Mouse (Mus musculus): ENCODE measurements around the gene Celf2.
"Not testable (repeated sequence)": the region's sequence is repeated elsewhere in the genome, so short reads cannot be mapped to it uniquely, and the experiment has no call there.

Celf2 gene
- long read RNA-seq, experiment 1, full-length matches to known transcripts: 1 of 15 reads
- long read RNA-seq, experiment 1, partial matches to known transcripts: 5 of 15 reads
- long read RNA-seq, experiment 1, other reads (novel, unspliced or antisense): 9 of 15 reads
- long read RNA-seq, experiment 2, full-length matches to known transcripts: 2 of 11 reads
- long read RNA-seq, experiment 2, partial matches to known transcripts: 2 of 11 reads
- long read RNA-seq, experiment 2, other reads (novel, unspliced or antisense): 7 of 11 reads

- intact Hi-C loops (cut with DNase I): not testable (repeated sequence)
Measured at GRCm38 (mm10) chr2:7509463-7509862, at the start of gene Celf2. Celf2 (minus strand) TSS chr2:7509563.

GRCm38 (mm10) chr2:7555144-7555892 is 46.0 kb upstream of the Celf2 start:
- intact Hi-C loops (cut with DNase I): no loop called here

- intact Hi-C loops (cut with DNase I): no loop called here
Measured at GRCm38 (mm10) chr2:7554601-7555000, 45.2 kb upstream of the Celf2 start.

GRCm38 (mm10) chr2:7552887-7553286 is 43.5 kb upstream of the Celf2 start:
- intact Hi-C loops (cut with DNase I): no loop called here

DNA sequence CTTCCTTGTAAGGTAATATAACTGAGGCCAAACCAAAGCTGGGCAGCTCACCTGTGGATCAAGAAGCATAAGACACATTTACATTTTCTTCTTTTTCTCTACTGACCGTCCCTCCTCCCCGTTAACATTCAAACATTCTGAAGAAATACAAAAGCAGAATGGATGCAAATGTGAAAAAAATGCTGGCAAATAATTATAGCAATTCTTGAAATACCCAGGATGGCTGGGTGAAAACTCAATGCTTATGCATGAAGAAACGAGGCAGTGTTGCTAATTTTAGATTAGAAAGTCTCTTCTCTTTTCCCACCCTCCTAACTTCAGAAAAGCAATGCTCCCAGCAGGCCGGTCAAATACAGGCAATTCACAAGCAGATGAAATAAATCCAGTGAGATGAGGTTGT is 39.5 kb upstream of the Celf2 start:
- intact Hi-C loops (cut with DNase I): no loop called here

GRCm38 (mm10) chr2:7534615-7535204 is 25.3 kb upstream of the Celf2 start:
- intact Hi-C loops (cut with DNase I): no loop called here

DNA sequence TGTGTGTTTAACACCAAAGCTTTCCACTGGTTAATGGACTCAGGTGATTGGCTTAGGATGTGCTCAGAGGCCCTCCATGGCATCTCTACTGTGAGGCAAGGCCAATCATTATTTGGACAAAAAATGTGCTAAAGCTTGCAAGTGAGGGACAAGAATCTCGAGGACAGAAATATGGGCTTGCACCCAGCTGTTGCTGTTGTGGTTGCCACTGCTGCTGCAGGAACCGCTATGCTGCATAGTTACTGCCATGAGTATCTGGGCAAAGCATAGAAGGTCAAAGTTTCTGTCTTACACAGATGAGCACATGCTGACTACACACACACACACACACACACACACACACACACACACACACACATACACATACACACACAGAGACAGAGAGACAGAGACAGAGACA is 24.8 kb upstream of the Celf2 start:
- intact Hi-C loops (cut with DNase I): no loop called here

- intact Hi-C loops (cut with DNase I): no loop called here
Measured at GRCm38 (mm10) chr2:7531185-7531960, 22.0 kb upstream of the Celf2 start.

DNA sequence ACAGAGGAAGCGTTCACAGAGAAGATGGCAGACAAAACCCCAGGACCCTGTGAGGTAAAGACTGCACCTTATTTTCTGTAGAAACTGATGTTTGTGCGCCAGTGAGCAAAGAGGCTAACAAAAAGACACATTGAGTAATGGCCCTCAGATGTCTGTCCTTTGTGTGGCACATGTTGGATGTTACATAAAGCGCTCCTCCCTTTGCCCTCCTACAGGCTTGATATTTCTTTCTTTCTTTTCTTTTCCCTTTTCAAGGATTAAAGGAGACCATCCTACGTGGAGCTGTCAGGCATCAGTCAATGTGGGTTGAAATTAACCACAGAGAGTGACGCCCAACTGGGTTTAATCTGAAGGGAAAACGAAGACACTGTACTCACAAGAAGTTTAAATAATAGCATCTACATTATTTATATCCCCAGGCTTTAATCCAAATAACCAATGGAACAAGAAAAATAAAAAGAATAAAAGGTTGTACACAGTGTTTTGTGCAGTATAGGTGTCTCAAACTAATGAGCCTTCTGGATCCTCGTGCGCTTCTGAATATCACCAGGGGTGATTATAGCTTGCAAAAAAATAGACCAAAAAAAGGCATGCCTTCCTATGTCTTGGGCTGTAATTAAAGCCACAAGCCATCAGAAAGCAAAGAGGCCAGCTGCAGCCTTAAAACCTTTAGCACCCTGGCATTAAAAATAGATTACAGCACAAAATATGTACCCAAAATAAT is 21.3 kb upstream of the Celf2 start:
- intact Hi-C loops (cut with DNase I): no loop called here

- intact Hi-C loops (cut with DNase I): no loop called here
Measured at GRCm38 (mm10) chr2:7529637-7530036, 20.3 kb upstream of the Celf2 start.

- intact Hi-C loops (cut with DNase I): no loop called here
Measured at GRCm38 (mm10) chr2:7526696-7527095, 17.3 kb upstream of the Celf2 start.

GRCm38 (mm10) chr2:7519473-7519872 is 10.1 kb upstream of the Celf2 start:
- intact Hi-C loops (cut with DNase I): no loop called here

- intact Hi-C loops (cut with DNase I): no loop called here
Measured at GRCm38 (mm10) chr2:7493420-7493819, 15.9 kb downstream of the Celf2 start.

- intact Hi-C loops (cut with DNase I): no loop called here
Measured at GRCm38 (mm10) chr2:7484974-7485373, 24.4 kb downstream of the Celf2 start.

DNA sequence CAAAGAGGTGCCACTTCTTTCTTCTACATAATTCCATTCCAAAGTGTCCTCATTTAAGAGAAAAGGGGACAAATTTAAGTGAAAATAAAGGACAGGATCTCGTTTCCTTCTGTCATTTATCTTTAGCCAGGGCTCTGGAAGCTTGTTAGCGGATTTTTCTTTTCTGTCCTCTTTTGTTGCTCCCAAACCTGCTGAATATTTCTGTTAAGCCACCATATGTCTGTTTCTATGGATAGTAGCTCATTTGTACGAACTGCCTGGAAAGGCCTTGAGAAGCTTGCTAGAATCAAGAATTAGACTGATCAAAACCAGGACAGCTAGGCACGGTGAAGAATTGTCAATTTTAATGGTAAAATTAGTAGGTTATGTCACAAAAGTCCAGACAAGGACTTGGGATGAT is 27.3 kb downstream of the Celf2 start:
- intact Hi-C loops (cut with DNase I): no loop called here

DNA sequence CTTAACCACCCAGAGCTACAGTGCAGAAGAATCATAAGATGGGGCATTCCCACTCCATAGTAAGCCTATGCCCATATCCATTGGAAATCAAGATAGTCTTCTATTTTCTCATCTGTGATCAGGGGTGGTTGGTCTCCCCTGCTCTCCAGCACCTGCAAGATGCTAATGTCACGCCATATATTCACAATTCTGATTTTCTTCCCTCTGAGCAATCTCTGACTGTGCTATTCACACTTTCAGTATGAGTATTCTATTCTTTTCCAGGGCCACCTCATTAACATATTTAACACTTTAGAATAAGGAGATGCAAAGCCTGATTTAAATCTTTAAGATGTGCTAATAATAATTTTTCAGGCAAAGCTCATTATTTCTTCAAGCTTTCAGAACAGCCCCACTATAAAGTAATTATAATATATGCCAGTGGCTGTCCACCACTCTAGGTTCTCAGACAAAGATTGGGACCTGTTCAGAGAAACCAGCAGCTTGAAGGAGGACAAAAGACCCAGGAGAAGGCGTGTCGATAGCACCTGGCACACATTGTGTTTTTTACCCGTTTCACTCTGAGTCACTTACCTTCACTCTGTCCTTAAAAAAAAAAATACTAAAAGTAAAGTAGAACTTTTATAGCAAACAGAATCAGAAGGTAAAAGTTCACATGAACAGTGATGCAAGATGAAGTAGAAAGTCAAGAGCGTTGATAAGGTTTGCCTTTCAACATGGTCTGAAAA is 48.9 kb downstream of the Celf2 start:
- intact Hi-C loops (cut with DNase I): no loop called here

- intact Hi-C loops (cut with DNase I): no loop called here
Measured at GRCm38 (mm10) chr2:7438721-7439282, 70.6 kb downstream of the Celf2 start.

- intact Hi-C loops (cut with DNase I): no loop called here
Measured at GRCm38 (mm10) chr2:7426481-7426880, 82.9 kb downstream of the Celf2 start.

DNA sequence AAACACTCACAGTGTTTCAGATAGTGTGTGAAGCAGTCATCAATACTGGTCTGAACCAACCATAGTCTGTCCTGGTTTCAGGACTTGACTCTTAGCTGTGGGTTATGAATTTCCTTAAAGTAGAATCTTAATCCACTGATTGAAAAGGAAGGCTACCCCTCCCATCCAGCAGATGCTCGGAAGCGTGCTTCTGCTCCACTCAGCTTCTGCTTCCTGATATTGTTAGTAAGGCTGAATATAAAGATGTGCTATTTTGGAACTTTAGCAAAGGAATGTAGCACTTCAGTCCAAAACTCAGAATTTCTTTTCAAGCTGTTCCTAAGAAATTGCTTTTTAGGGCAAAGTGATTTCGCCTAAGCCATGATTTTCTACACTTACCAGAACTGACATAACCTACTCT is 108.8 kb downstream of the Celf2 start:
- intact Hi-C loops (cut with DNase I): no loop called here

DNA sequence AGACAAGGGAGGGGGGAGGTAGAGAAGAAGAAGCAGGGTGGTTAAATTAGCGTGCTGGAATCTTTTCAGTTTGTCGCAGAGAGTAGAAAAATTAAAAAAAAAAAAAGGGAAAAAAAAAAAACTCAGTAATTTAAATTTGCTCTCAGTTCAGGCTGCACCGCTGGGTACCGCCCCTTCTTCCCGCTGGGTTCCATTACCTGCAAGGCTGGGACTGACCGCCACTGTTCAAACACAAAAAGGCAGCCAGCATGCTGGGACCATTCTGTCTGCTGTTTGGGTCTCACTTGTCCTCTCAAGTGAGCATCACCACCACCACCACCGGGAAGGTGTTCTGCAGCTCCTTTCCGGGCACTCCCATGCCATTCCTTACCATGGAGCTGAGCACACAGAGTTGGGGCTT is 113.4 kb downstream of the Celf2 start:
- intact Hi-C loops (cut with DNase I): no loop called here
